Mouse (Mus musculus) ES-Bruce4 (cell line): ENCODE measurements around the gene Ide.

Source experiments
- CTCF ChIP-seq: IDR thresholded peaks from one replicate; pipeline ENCODE4 v1.8.1; 2011; ENCODE audit warnings: low read depth, low read length
- EP300 ChIP-seq: IDR thresholded peaks from 2 replicates; pipeline ENCODE4 v1.6.1; 2011; ENCODE audit warnings: low read depth, low read length; ENCODE audit not compliant: insufficient read depth
- POLR2A ChIP-seq: IDR thresholded peaks from one replicate; pipeline ENCODE4 v1.8.1; 2011; ENCODE audit warnings: low read length; ENCODE audit not compliant: insufficient read depth

DNA sequence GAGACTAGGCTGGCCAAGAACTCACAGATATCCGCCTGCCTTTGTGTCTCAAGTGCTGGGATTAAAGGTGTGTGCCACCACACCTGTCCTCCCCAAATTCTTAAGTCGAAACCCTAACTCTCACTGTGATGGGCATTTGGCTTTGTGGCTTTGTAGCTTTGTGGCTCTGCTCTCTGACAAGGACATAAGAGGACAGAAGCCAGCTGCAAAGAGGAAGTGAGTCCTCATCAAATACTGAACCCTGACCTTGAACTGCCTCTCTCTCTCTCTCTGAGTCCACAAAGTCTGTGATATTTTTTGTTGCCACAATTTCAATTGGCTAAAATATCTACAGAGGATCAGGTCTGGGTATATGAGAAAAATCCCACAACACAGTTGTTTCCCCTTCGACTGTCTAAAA lies 89.5 kb downstream of the Ide start:
- no peak for TF ChIP-seq EP300
- no peak for TF ChIP-seq POLR2A
- TF ChIP-seq CTCF: no peak
